Mouse (Mus musculus) kidney, adult 2 months (tissue): ENCODE data around the gene Wwox.

Source experiments
- CTCF ChIP-seq: fragments of 200-500 bp; conservative IDR thresholded peaks from 2 replicates; pipeline ENCODE4 v1.5.1; 2011; ENCODE audit warnings: low read depth, mild to moderate bottlenecking, control low read depth, low read length, moderate library complexity, mixed read lengths; ENCODE audit not compliant: insufficient read depth, insufficient read length
- POLR2A ChIP-seq: fragments of 200-500 bp; IDR thresholded peaks from one replicate; pipeline ENCODE4 v1.6.1; 2011; ENCODE audit warnings: low read depth, low read length, control low read depth

DNA sequence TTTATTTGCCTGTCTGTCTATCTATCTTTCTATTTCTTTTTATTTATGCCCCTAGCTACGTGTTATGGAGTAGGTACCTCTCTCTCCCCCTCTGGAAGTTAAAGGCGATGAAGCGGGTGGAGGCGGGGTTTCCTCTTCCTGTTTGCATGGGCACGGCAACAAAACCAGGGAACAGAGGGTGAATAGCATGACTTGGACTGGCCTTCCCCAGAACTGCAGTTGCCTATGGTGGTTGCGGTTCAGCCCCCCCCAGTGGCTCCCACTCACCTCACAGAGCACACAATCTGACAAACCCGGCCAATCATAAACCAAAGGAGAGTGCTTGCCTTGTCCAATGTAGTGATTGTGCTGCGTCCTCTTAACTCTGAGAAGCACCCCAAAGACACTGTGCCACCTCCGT is 671.0 kb downstream of the Wwox start:
- no peak for TF ChIP-seq POLR2A
- TF ChIP-seq CTCF, result no peak
